Mouse (Mus musculus): ENCODE measurements around the gene Nrxn2. TPM values are rescaled to one million over a fixed set of nuclear protein-coding genes. Genes with fewer than 3 reads are reported as not detected.

Gene Nrxn2
- total and polyA plus RNA-seq, 3 experiments: 0.20 to 0.71 (median 0.30) TPM

DNA sequence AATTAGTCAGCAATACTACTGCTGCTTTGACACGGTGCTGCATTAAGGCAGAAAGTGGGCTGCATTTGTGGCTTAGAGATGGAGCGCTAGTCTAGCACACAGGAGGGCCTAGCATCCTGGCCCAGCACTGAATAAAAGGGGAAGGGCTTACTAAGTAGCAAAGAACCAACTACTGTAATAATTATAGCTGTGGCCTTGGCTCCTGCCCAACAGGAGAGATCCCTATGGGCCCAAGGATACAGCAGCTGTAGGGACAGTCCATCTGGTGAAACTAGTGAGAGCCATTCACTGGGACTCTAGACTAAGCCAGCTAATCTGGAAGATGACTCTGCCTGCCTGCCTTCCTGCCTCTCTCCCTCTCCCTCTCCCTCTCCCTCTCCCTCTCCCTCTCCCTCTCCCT lies 147.9 kb downstream of the Nrxn2 start:
- no peak for TF ChIP-seq RCOR1 (conservative IDR thresholded peaks at IDR 0.05; ENCODE audit: low read depth, low read length)
- no peak for TF ChIP-seq ZC3H11A (IDR thresholded peaks at IDR 0.05; ENCODE audit: low read depth, low read length)
- no peak for TF ChIP-seq ZNF384 (IDR thresholded peaks at IDR 0.05; ENCODE audit: low read depth, low read length)
- no peak for TF ChIP-seq MXI1 (IDR thresholded peaks at IDR 0.05; ENCODE audit: low read depth, low read length)
- no peak for TF ChIP-seq BHLHE40 (IDR thresholded peaks at IDR 0.05; ENCODE audit: low read depth, low read length)
- TF ChIP-seq E2F4 (IDR thresholded peaks at IDR 0.05; ENCODE audit: insufficient replicate concordance, low read depth, low read length): no peak
- no peak for TF ChIP-seq NRF1 (IDR thresholded peaks at IDR 0.05; ENCODE audit: low read depth, low read length)
- no peak for TF ChIP-seq ETS1 (conservative IDR thresholded peaks at IDR 0.05; ENCODE audit: low read depth, low read length)
- no peak for TF ChIP-seq MAFK (IDR thresholded peaks at IDR 0.05; ENCODE audit: insufficient replicate concordance, low read length)
- no peak for TF ChIP-seq ZMIZ1 (IDR thresholded peaks at IDR 0.05; ENCODE audit: low read depth, low read length)
- no peak for TF ChIP-seq MEF2A (IDR thresholded peaks at IDR 0.05; ENCODE audit: borderline replicate concordance, low read depth, low read length)
- no peak for TF ChIP-seq PAX5 (IDR thresholded peaks at IDR 0.05; ENCODE audit: low read length)
- TF ChIP-seq CHD2 (IDR thresholded peaks at IDR 0.05; ENCODE audit: low read length): no peak
- no peak for TF ChIP-seq ZKSCAN1 (IDR thresholded peaks at IDR 0.05; ENCODE audit: borderline replicate concordance, low read depth, low read length)
- TF ChIP-seq NELFE (IDR thresholded peaks at IDR 0.05; ENCODE audit: low read depth, low read length): no peak
- TF ChIP-seq MAX (IDR thresholded peaks at IDR 0.05; ENCODE audit: low read length): no peak
- no peak for TF ChIP-seq EP300 (IDR thresholded peaks at IDR 0.05; ENCODE audit: low read length)
- no peak for TF ChIP-seq TCF12 (IDR thresholded peaks at IDR 0.05; ENCODE audit: low read depth, low read length)
- TF ChIP-seq CTCF (conservative IDR thresholded peaks at IDR 0.05 in 1 of 2, IDR thresholded peaks at IDR 0.05 in 1 of 2; ENCODE audit: low read depth in 2 of 2, low read length in 2 of 2): no peak
- TF ChIP-seq MAZ (IDR thresholded peaks at IDR 0.05; ENCODE audit: low read depth, low read length): no peak
- no peak overlapping the region for H3K9ac ChIP-seq (ENCODE audit: insufficient read depth, low read depth)
- no peak for DNase-seq (ENCODE audit: extremely low read depth)
- no peaks in the 10 kb centered on the region for H3K36me3 ChIP-seq (replicated peaks in 1 of 2; ENCODE audit: control insufficient read depth in 1 of 2, insufficient read depth in 1 of 2, low read length in 1 of 2)
- H3K9me3 ChIP-seq (replicated peaks; ENCODE audit: low read length): no peaks in the 10 kb centered on the region
- H3K4me3 ChIP-seq (replicated peaks in 1 of 3; ENCODE audit: low read depth in 2 of 3, low read length in 2 of 3, poor library complexity in 1 of 3): no peak overlapping the region
- H3K27me3 ChIP-seq (replicated peaks): no peaks in the 10 kb centered on the region
- no peaks in the 10 kb centered on the region for H3K79me2 ChIP-seq (replicated peaks; ENCODE audit: control insufficient read depth, extremely low read depth, insufficient read depth, poor library complexity, severe bottlenecking)
- in situ Hi-C loops (cut with MboI; ENCODE audit: low pct_ligation_motif_present, low pct_unique_long_range_greater_than_20kb, low sequenced_read_pairs) (no loop called here), dilution Hi-C loops (cut with MboI; ENCODE audit: extremely low pct_ligation_motif_present, extremely low pct_unique_long_range_greater_than_20kb, low sequenced_read_pairs) (no loop called here)
- H3K27ac ChIP-seq (ENCODE audit: insufficient read depth, low read depth): no peak overlapping the region
- no peak overlapping the region for H3K4me2 ChIP-seq (ENCODE audit: insufficient read depth, low read depth, poor library complexity, severe bottlenecking)
- peaks cover 16 to 70% of the 10 kb centered on the region in 2 experiments for H3K4me1 ChIP-seq (ENCODE audit: control insufficient read depth in 1 of 2, insufficient read depth in 2 of 2)

DNA sequence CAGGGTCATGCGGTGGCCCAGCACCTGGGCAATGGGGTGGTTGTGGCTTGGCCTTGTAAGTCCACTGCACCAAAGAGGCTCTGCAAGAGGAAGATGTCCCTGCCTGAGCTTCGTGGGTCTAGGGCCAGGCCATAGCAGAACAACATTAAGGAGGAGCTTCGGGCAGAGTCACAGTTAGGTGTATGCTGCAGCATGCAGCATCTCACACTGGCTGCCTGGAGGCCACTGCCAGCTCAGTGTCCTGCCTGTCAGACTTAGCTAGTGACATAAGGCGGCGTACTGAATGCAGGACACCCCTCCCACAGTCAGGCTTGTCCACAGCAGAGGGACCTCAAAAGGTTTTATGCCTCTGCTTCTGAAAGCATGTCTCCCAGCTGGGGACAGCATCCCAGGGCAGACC lies 150.5 kb downstream of the Nrxn2 start:
- Histone ChIP-seq H3K4me3 (replicated peaks in 1 of 3; ENCODE audit: low read depth in 2 of 3, low read length in 2 of 3, poor library complexity in 1 of 3) (no peak overlapping the region), H3K4me2 (ENCODE audit: insufficient read depth, low read depth, poor library complexity, severe bottlenecking) (no peak overlapping the region), H3K27me3 (replicated peaks) (no peaks in the 10 kb centered on the region), H3K9ac (ENCODE audit: insufficient read depth, low read depth) (no peak overlapping the region), H3K36me3 (replicated peaks in 1 of 2; ENCODE audit: control insufficient read depth in 1 of 2, insufficient read depth in 1 of 2, low read length in 1 of 2) (no peaks in the 10 kb centered on the region), H3K9me3 (replicated peaks; ENCODE audit: low read length) (no peaks in the 10 kb centered on the region), H3K27ac (ENCODE audit: insufficient read depth, low read depth) (no peak overlapping the region), H3K79me2 (replicated peaks; ENCODE audit: control insufficient read depth, extremely low read depth, insufficient read depth, poor library complexity, severe bottlenecking) (no peaks in the 10 kb centered on the region), H3K4me1 (ENCODE audit: control insufficient read depth in 1 of 2, insufficient read depth in 2 of 2) (peaks cover 16 to 76% of the 10 kb centered on the region in 2 experiments)
- TF ChIP-seq ZKSCAN1 (IDR thresholded peaks at IDR 0.05; ENCODE audit: borderline replicate concordance, low read depth, low read length) (no peak), MAZ (IDR thresholded peaks at IDR 0.05; ENCODE audit: low read depth, low read length) (no peak), RAD21 (IDR thresholded peaks at IDR 0.05; ENCODE audit: low read depth, low read length) (no peak), JUND (conservative IDR thresholded peaks at IDR 0.05; ENCODE audit: low read depth, low read length) (no peak), IRF4 (IDR thresholded peaks at IDR 0.05; ENCODE audit: low read depth, low read length) (no peak), CHD2 (IDR thresholded peaks at IDR 0.05; ENCODE audit: low read length) (no peak), USF1 (IDR thresholded peaks at IDR 0.05; ENCODE audit: low read depth, low read length) (no peak), E2F4 (IDR thresholded peaks at IDR 0.05; ENCODE audit: insufficient replicate concordance, low read depth, low read length) (no peak), CHD1 (IDR thresholded peaks at IDR 0.05; ENCODE audit: low read depth, low read length) (no peak), ZNF384 (IDR thresholded peaks at IDR 0.05; ENCODE audit: low read depth, low read length) (no peak), MXI1 (IDR thresholded peaks at IDR 0.05; ENCODE audit: low read depth, low read length) (no peak), KAT2A (IDR thresholded peaks at IDR 0.05; ENCODE audit: insufficient replicate concordance, low read length) (no peak)
- dilution Hi-C loops (cut with MboI; ENCODE audit: extremely low pct_ligation_motif_present, extremely low pct_unique_long_range_greater_than_20kb, low sequenced_read_pairs) (no loop called here), in situ Hi-C loops (cut with MboI; ENCODE audit: low pct_ligation_motif_present, low pct_unique_long_range_greater_than_20kb, low sequenced_read_pairs) (no loop called here)
- no peak for DNase-seq (ENCODE audit: extremely low read depth)

Data from CH12.LX (cell line).